Mouse (Mus musculus): ENCODE results near the gene Gdf10. TPM values are rescaled to one million over a fixed set of nuclear protein-coding genes. Genes with fewer than 3 reads are reported as not detected.

Gdf10 gene
- polyA plus RNA-seq, 1 experiment from 2014 or later = 1.7 TPM

GRCm38 (mm10) chr14:33956055-33956454 lies 32.7 kb downstream of the Gdf10 start:
- H3K9ac ChIP-seq (ENCODE audit: low read length) = no peak overlapping the region
- H3K36me3 ChIP-seq (ENCODE audit: control insufficient read depth, insufficient read depth, low read length) = no peaks in the 10 kb centered on the region
- DNase-seq (ENCODE audit: low spot score, missing footprints) = no peak
- H3K27me3 ChIP-seq (ENCODE audit: control insufficient read depth, insufficient read depth, low read length) = no peaks in the 10 kb centered on the region
- no peaks in the 10 kb centered on the region for H3K4me1 ChIP-seq (ENCODE audit: control insufficient read depth, insufficient read depth, low read length)
- no peak for ATAC-seq (ENCODE audit: low FRiP score)
- no peak overlapping the region for H3K4me3 ChIP-seq (ENCODE audit: low read depth, low read length)
- H3K27ac ChIP-seq (ENCODE audit: low read depth, low read length) = no peak overlapping the region
- WGBS = 73% methylated on average over 13 of the region's 13 CpGs
- no peaks in the 10 kb centered on the region for H3K9me3 ChIP-seq (ENCODE audit: control insufficient read depth, low read length)
- H3K4me2 ChIP-seq = no peak overlapping the region

- Histone ChIP-seq H3K9me3 (ENCODE audit: control insufficient read depth, low read length) (no peaks in the 10 kb centered on the region), H3K9ac (ENCODE audit: low read length) (no peak overlapping the region), H3K36me3 (ENCODE audit: control insufficient read depth, insufficient read depth, low read length) (no peaks in the 10 kb centered on the region), H3K4me2 (no peak overlapping the region), H3K4me3 (ENCODE audit: low read depth, low read length) (no peak overlapping the region), H3K27me3 (ENCODE audit: control insufficient read depth, insufficient read depth, low read length) (no peaks in the 10 kb centered on the region), H3K27ac (ENCODE audit: low read depth, low read length) (no peak overlapping the region), H3K4me1 (ENCODE audit: control insufficient read depth, insufficient read depth, low read length) (no peaks in the 10 kb centered on the region)
- DNase-seq (ENCODE audit: low spot score, missing footprints) (no peak), ATAC-seq (ENCODE audit: low FRiP score) (no peak)
- 94% methylated on average over 4 of the region's 4 CpGs for WGBS
Observed at GRCm38 (mm10) chr14:33958186-33958585, 34.8 kb downstream of the Gdf10 start.

GRCm38 (mm10) chr14:33958841-33959240 lies 35.5 kb downstream of the Gdf10 start:
- H3K4me2 ChIP-seq = no peak overlapping the region
- ATAC-seq (ENCODE audit: low FRiP score) = no peak
- no peak for DNase-seq (ENCODE audit: low spot score, missing footprints)
- H3K4me3 ChIP-seq (ENCODE audit: low read depth, low read length) = no peak overlapping the region
- H3K4me1 ChIP-seq (ENCODE audit: control insufficient read depth, insufficient read depth, low read length) = no peaks in the 10 kb centered on the region
- no peaks in the 10 kb centered on the region for H3K27me3 ChIP-seq (ENCODE audit: control insufficient read depth, insufficient read depth, low read length)
- WGBS = 63% methylated on average over 3 of the region's 3 CpGs
- H3K9me3 ChIP-seq (ENCODE audit: control insufficient read depth, low read length) = no peaks in the 10 kb centered on the region
- H3K9ac ChIP-seq (ENCODE audit: low read length) = no peak overlapping the region
- H3K36me3 ChIP-seq (ENCODE audit: control insufficient read depth, insufficient read depth, low read length) = no peaks in the 10 kb centered on the region
- no peak overlapping the region for H3K27ac ChIP-seq (ENCODE audit: low read depth, low read length)

DNA sequence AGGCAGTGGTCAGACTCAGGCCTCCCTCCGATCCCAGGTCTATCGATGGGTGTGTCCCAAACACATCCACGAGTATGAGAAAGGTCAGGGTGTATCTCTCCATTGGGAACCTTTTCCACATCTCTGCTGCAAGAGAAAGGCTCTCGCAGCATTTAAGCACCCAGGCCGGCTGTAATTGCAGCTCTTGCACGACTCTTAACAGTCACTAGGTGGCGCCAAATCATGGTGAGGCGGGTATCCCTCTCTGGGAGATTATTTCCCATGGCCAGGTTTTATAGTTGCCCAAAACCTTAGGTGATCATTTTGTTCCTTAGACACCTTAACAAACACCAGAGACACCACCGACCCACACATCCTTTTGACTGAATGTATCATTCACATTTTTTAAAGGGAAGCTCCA lies 36.0 kb downstream of the Gdf10 start:
- ATAC-seq (ENCODE audit: low FRiP score) = no peak
- DNase-seq (ENCODE audit: low spot score, missing footprints) = peak; percentile 92
- 15% methylated on average over 9 of the region's 9 CpGs for WGBS
- H3K9ac ChIP-seq (ENCODE audit: low read length) = no peak overlapping the region
- no peak overlapping the region for H3K4me3 ChIP-seq (ENCODE audit: low read depth, low read length)
- no peaks in the 10 kb centered on the region for H3K9me3 ChIP-seq (ENCODE audit: control insufficient read depth, low read length)
- no peak overlapping the region for H3K27ac ChIP-seq (ENCODE audit: low read depth, low read length)
- no peaks in the 10 kb centered on the region for H3K4me1 ChIP-seq (ENCODE audit: control insufficient read depth, insufficient read depth, low read length)
- H3K4me2 ChIP-seq = no peak overlapping the region
- H3K27me3 ChIP-seq (ENCODE audit: control insufficient read depth, insufficient read depth, low read length) = no peaks in the 10 kb centered on the region
- H3K36me3 ChIP-seq (ENCODE audit: control insufficient read depth, insufficient read depth, low read length) = no peaks in the 10 kb centered on the region

- no peak overlapping the region for H3K9ac ChIP-seq (ENCODE audit: low read length)
- DNase-seq (ENCODE audit: low spot score, missing footprints) (no peak), ATAC-seq (ENCODE audit: low FRiP score) (no peak)
- H3K9me3 ChIP-seq (ENCODE audit: control insufficient read depth, low read length) = no peaks in the 10 kb centered on the region
- no peaks in the 10 kb centered on the region for H3K4me1 ChIP-seq (ENCODE audit: control insufficient read depth, insufficient read depth, low read length)
- no peaks in the 10 kb centered on the region for H3K36me3 ChIP-seq (ENCODE audit: control insufficient read depth, insufficient read depth, low read length)
- H3K4me3 ChIP-seq (ENCODE audit: low read depth, low read length) = no peak overlapping the region
- H3K27me3 ChIP-seq (ENCODE audit: control insufficient read depth, insufficient read depth, low read length) = no peaks in the 10 kb centered on the region
- no peak overlapping the region for H3K27ac ChIP-seq (ENCODE audit: low read depth, low read length)
- 60% methylated on average over 7 of the region's 7 CpGs for WGBS
- H3K4me2 ChIP-seq = no peak overlapping the region
Observed at GRCm38 (mm10) chr14:33965675-33966074, 42.3 kb downstream of the Gdf10 start.

GRCm38 (mm10) chr14:33972679-33973078 lies 49.3 kb downstream of the Gdf10 start:
- no peak overlapping the region for H3K27ac ChIP-seq (ENCODE audit: low read depth, low read length)
- no peak overlapping the region for H3K4me3 ChIP-seq (ENCODE audit: low read depth, low read length)
- ATAC-seq (ENCODE audit: low FRiP score) (no peak), DNase-seq (ENCODE audit: low spot score, missing footprints) (no peak)
- H3K9me3 ChIP-seq (ENCODE audit: control insufficient read depth, low read length) = no peaks in the 10 kb centered on the region
- 51% methylated on average over 7 of the region's 7 CpGs for WGBS
- H3K4me1 ChIP-seq (ENCODE audit: control insufficient read depth, insufficient read depth, low read length) = no peaks in the 10 kb centered on the region
- H3K4me2 ChIP-seq = no peak overlapping the region
- H3K27me3 ChIP-seq (ENCODE audit: control insufficient read depth, insufficient read depth, low read length) = no peaks in the 10 kb centered on the region
- no peak overlapping the region for H3K9ac ChIP-seq (ENCODE audit: low read length)
- no peaks in the 10 kb centered on the region for H3K36me3 ChIP-seq (ENCODE audit: control insufficient read depth, insufficient read depth, low read length)

DNA sequence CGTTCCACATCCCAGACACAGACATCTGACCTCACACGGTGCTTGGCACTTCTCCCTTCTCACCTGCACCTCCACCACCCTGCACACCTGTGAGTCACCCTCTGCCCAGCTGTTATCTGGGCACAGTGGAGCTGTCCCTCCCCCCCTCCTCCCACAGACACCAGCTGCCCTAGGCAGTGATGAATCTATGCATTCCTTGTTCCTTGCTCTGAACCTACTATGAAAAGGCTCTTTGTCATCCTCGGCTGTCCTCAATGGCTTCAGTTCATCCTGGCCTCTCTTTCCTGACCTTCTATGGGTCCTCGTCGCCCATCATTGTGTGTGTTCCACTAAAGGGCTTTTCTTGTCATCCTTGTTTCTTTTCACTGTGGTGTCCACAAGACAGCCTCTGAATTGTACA lies 51.4 kb downstream of the Gdf10 start:
- ATAC-seq (ENCODE audit: low FRiP score) = no peak
- 67% methylated on average over 5 of the region's 5 CpGs for WGBS
- peaks cover 2% of the 10 kb centered on the region; the same call in 1 of the 2 replicates for H3K4me1 ChIP-seq (ENCODE audit: control insufficient read depth, insufficient read depth, low read length)
- H3K4me2 ChIP-seq = no peak overlapping the region
- peaks cover 2% of the 10 kb centered on the region; the same call in 1 of the 2 replicates for H3K27me3 ChIP-seq (ENCODE audit: control insufficient read depth, insufficient read depth, low read length)
- no peak overlapping the region for H3K9ac ChIP-seq (ENCODE audit: low read length)
- DNase-seq (ENCODE audit: low spot score, missing footprints) = no peak
- no peak overlapping the region for H3K27ac ChIP-seq (ENCODE audit: low read depth, low read length)
- no peaks in the 10 kb centered on the region for H3K36me3 ChIP-seq (ENCODE audit: control insufficient read depth, insufficient read depth, low read length)
- no peaks in the 10 kb centered on the region for H3K9me3 ChIP-seq (ENCODE audit: control insufficient read depth, low read length)
- no peak overlapping the region for H3K4me3 ChIP-seq (ENCODE audit: low read depth, low read length)

DNA sequence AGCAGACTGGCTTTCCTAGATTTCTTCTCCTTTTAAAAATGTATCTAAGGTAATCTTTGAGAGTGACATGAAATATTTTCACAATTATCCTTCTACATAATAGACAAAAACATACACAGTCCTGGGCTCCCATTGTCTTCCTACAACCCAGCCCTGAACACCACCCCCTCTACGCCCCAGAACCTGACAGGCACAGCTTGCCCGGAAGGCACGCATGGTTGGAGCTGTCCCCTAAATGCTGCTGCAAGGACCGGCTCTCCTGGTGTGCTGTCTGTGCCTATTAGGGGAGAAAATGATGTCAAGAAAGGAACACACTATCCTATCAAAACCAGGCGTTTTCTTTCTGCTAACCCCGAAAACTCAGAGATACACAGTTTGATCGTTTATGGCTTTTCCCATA lies 54.4 kb downstream of the Gdf10 start:
- H3K4me3 ChIP-seq (ENCODE audit: low read depth, low read length) = no peak overlapping the region
- no peak overlapping the region for H3K9ac ChIP-seq (ENCODE audit: low read length)
- H3K4me2 ChIP-seq = no peak overlapping the region
- H3K9me3 ChIP-seq (ENCODE audit: control insufficient read depth, low read length) = no peaks in the 10 kb centered on the region
- DNase-seq (ENCODE audit: low spot score, missing footprints) (no peak), ATAC-seq (ENCODE audit: low FRiP score) (no peak)
- H3K4me1 ChIP-seq (ENCODE audit: control insufficient read depth, insufficient read depth, low read length) = peaks cover 2% of the 10 kb centered on the region; the same call in 1 of the 2 replicates
- WGBS = 43% methylated on average over 7 of the region's 7 CpGs
- H3K27me3 ChIP-seq (ENCODE audit: control insufficient read depth, insufficient read depth, low read length) = peaks cover 2% of the 10 kb centered on the region; the same call in 1 of the 2 replicates
- H3K36me3 ChIP-seq (ENCODE audit: control insufficient read depth, insufficient read depth, low read length) = no peaks in the 10 kb centered on the region
- no peak overlapping the region for H3K27ac ChIP-seq (ENCODE audit: low read depth, low read length)

GRCm38 (mm10) chr14:33978604-33979059 lies 55.2 kb downstream of the Gdf10 start, which contains the start of gene Zfp488:
Gene Zfp488 (minus strand): TSS chr14:33978764.
- H3K4me2 ChIP-seq = peak within 1 kb of the TSS; percentile 73
- peaks cover 2% of the 10 kb centered on the region; the same call in 1 of the 2 replicates for H3K27me3 ChIP-seq (ENCODE audit: control insufficient read depth, insufficient read depth, low read length)
- H3K27ac ChIP-seq (ENCODE audit: low read depth, low read length) = no peak within 1 kb of the TSS
- H3K4me3 ChIP-seq (ENCODE audit: low read depth, low read length) = peak within 1 kb of the TSS; percentile 34
- H3K9me3 ChIP-seq (ENCODE audit: control insufficient read depth, low read length) = no peaks in the 10 kb centered on the region
- ATAC-seq (ENCODE audit: low FRiP score) (peak; percentile 64), DNase-seq (ENCODE audit: low spot score, missing footprints) (peak; percentile 90)
- no peaks in the 10 kb centered on the region for H3K36me3 ChIP-seq (ENCODE audit: control insufficient read depth, insufficient read depth, low read length)
- WGBS = 5% methylated on average over 25 of the region's 25 CpGs
- peaks cover 2% of the 10 kb centered on the region; the same call in 1 of the 2 replicates for H3K4me1 ChIP-seq (ENCODE audit: control insufficient read depth, insufficient read depth, low read length)
- H3K9ac ChIP-seq (ENCODE audit: low read length) = peak within 1 kb of the TSS; percentile 45; the same call in 1 of the 2 replicates
